Mouse (Mus musculus) MEL (cell line): Measurements from ENCODE around the gene Il4i1. TPM values are rescaled to one million over a fixed set of nuclear protein-coding genes. Genes with fewer than 3 reads are reported as not detected.

Experiments used
- DNase-seq: peaks from one replicate; pipeline ENCODE4 v3.0.0; 2011; ENCODE audit warnings: low read depth, low spot score
- H3K27ac ChIP-seq: 2 replicates; pipeline ENCODE4 v1.5.1; 2012; ENCODE audit warnings: low read depth, mild to moderate bottlenecking, control low read depth, low read length, moderate library complexity; ENCODE audit not compliant: control insufficient read depth
- H3K27me3 ChIP-seq, 2 experiments: fragments of 150-350 bp in 1 of 2; sonication (generic) in 1 of 2; 2 replicates each; pipeline ENCODE4 v1.6.1; 2012; ENCODE audit warnings: low read length in 2 of 2, mild to moderate bottlenecking in 2 of 2, improper control_type of control experiment in 1 of 2, moderate library complexity in 1 of 2; ENCODE audit not compliant: insufficient read depth in 2 of 2, control insufficient read depth in 1 of 2
- H3K36me3 ChIP-seq, 2 experiments: 2 replicates each; pipeline ENCODE4 v1.6.1; 2012 to 2014; ENCODE audit warnings: low read length in 2 of 2, improper control_type of control experiment in 1 of 2, inconsistent platforms in 1 of 2, mild to moderate bottlenecking in 1 of 2; ENCODE audit not compliant: insufficient read depth in 2 of 2, control insufficient read depth in 1 of 2
- H3K4me1 ChIP-seq, 2 experiments: fragments of 150-350 bp in 1 of 2; sonication (generic) in 1 of 2; 2 replicates each; pipeline ENCODE4 v1.6.1; 2012; ENCODE audit warnings: low read length in 2 of 2, improper control_type of control experiment in 1 of 2, mild to moderate bottlenecking in 1 of 2; ENCODE audit not compliant: insufficient read depth in 2 of 2, control insufficient read depth in 1 of 2
- H3K4me3 ChIP-seq, 2 experiments: fragments of 150-350 bp in 1 of 2; sonication (generic) in 1 of 2; 2 replicates each; pipeline ENCODE4 v1.5.1; 2012; ENCODE audit warnings: low read depth in 2 of 2, low read length in 2 of 2, mild to moderate bottlenecking in 2 of 2, moderate library complexity in 2 of 2, control low read depth in 1 of 2, improper control_type of control experiment in 1 of 2; ENCODE audit not compliant: control insufficient read depth in 1 of 2, insufficient read depth in 1 of 2
- H3K79me2 ChIP-seq: 2 replicates; pipeline ENCODE4 v1.6.1; 2012; ENCODE audit warnings: mild to moderate bottlenecking, low read length, moderate library complexity; ENCODE audit not compliant: control insufficient read depth, poor library complexity, insufficient read depth
- H3K9ac ChIP-seq: 2 replicates; pipeline ENCODE4 v1.6.1; 2012; ENCODE audit warnings: low read depth, mild to moderate bottlenecking, control low read depth, low read length, moderate library complexity; ENCODE audit not compliant: control insufficient read depth, poor library complexity, severe bottlenecking
- H3K9me3 ChIP-seq: fragments of 150-350 bp; sonication (generic); replicated peaks from 2 replicates; pipeline ENCODE4 v1.6.1; 2012; ENCODE audit warnings: mild to moderate bottlenecking, low read length, improper control_type of control experiment, moderate library complexity; ENCODE audit not compliant: insufficient read depth
- BHLHE40 ChIP-seq: IDR thresholded peaks from 2 replicates; pipeline ENCODE4 v1.6.1; 2012; ENCODE audit warnings: low read depth, mild to moderate bottlenecking, inconsistent platforms, low read length, improper control_type of control experiment, borderline replicate concordance
- CHD2 ChIP-seq: IDR thresholded peaks from 2 replicates; pipeline ENCODE4 v1.6.1; 2011; ENCODE audit warnings: low read length, improper control_type of control experiment
- E2F4 ChIP-seq: IDR thresholded peaks from 2 replicates; pipeline ENCODE4 v1.6.1; 2011; ENCODE audit warnings: low read depth, low read length, improper control_type of control experiment, borderline replicate concordance
- ELF1 ChIP-seq: IDR thresholded peaks from 2 replicates; pipeline ENCODE4 v1.6.1; 2014; ENCODE audit warnings: low read depth, mild to moderate bottlenecking, inconsistent platforms, low read length, improper control_type of control experiment, moderate library complexity
- ETS1 ChIP-seq: IDR thresholded peaks from 2 replicates; pipeline ENCODE4 v1.6.1; 2012; ENCODE audit warnings: low read depth, mild to moderate bottlenecking, inconsistent platforms, low read length, improper control_type of control experiment, moderate library complexity
- GABPA ChIP-seq: IDR thresholded peaks from 2 replicates; pipeline ENCODE4 v1.6.1; 2012; ENCODE audit warnings: low read depth, mild to moderate bottlenecking, inconsistent platforms, low read length, improper control_type of control experiment, moderate library complexity
- GATA1 ChIP-seq: IDR thresholded peaks from 2 replicates; pipeline ENCODE4 v1.6.1; 2011; ENCODE audit warnings: low read depth, low read length, improper control_type of control experiment
- HCFC1 ChIP-seq: IDR thresholded peaks from 2 replicates; pipeline ENCODE4 v1.6.1; 2012; ENCODE audit warnings: low read depth, mild to moderate bottlenecking, inconsistent platforms, low read length, improper control_type of control experiment, moderate library complexity
- JUND ChIP-seq: IDR thresholded peaks from 2 replicates; pipeline ENCODE4 v1.6.1; 2011; ENCODE audit warnings: low read depth, mild to moderate bottlenecking, improper control_type of control experiment, low read length
- MAFK ChIP-seq: IDR thresholded peaks from 2 replicates; pipeline ENCODE4 v1.6.1; 2011; ENCODE audit warnings: low read depth, mild to moderate bottlenecking, low read length, improper control_type of control experiment, borderline replicate concordance
- MAZ ChIP-seq: IDR thresholded peaks from 2 replicates; pipeline ENCODE4 v1.6.1; 2012; ENCODE audit warnings: low read depth, mild to moderate bottlenecking, inconsistent platforms, low read length, improper control_type of control experiment
- MXI1 ChIP-seq: IDR thresholded peaks from 2 replicates; pipeline ENCODE4 v1.6.1; 2011; ENCODE audit warnings: mild to moderate bottlenecking, low read depth, low read length, improper control_type of control experiment
- MYC ChIP-seq: IDR thresholded peaks from 2 replicates; pipeline ENCODE4 v1.6.1; 2011; ENCODE audit warnings: low read depth, mild to moderate bottlenecking, low read length, improper control_type of control experiment, moderate library complexity
- NELFE ChIP-seq: IDR thresholded peaks from 2 replicates; pipeline ENCODE4 v1.6.1; 2011; ENCODE audit warnings: low read depth, low read length, improper control_type of control experiment
- POLR2A ChIP-seq, 2 experiments: IDR thresholded peaks; 2 replicates each; pipeline ENCODE4 v1.6.1; 2011 to 2012; ENCODE audit warnings: low read length in 2 of 2, mild to moderate bottlenecking in 2 of 2, control low read depth in 1 of 2, improper control_type of control experiment in 1 of 2, low read depth in 1 of 2, moderate library complexity in 1 of 2; ENCODE audit not compliant: control insufficient read depth in 1 of 2, insufficient read depth in 1 of 2, poor library complexity in 1 of 2
- POLR2AphosphoS2 ChIP-seq: IDR thresholded peaks from 2 replicates; pipeline ENCODE4 v1.6.1; 2011; ENCODE audit warnings: low read length, improper control_type of control experiment
- POLR2AphosphoS5 ChIP-seq: IDR thresholded peaks from 2 replicates; pipeline ENCODE4 v1.6.1; 2012; ENCODE audit warnings: low read depth, borderline replicate concordance, mild to moderate bottlenecking, inconsistent platforms, low read length, moderate library complexity, mixed read lengths
- RAD21 ChIP-seq: IDR thresholded peaks from 2 replicates; pipeline ENCODE4 v1.6.1; 2011; ENCODE audit warnings: mild to moderate bottlenecking, low read depth, low read length, improper control_type of control experiment
- RCOR1 ChIP-seq: IDR thresholded peaks from 2 replicates; pipeline ENCODE4 v1.6.1; 2012; ENCODE audit warnings: low read depth, mild to moderate bottlenecking, inconsistent platforms, low read length, improper control_type of control experiment
- SIN3A ChIP-seq: IDR thresholded peaks from 2 replicates; pipeline ENCODE4 v1.6.1; 2012; ENCODE audit warnings: low read length, improper control_type of control experiment, inconsistent platforms
- SMC3 ChIP-seq: IDR thresholded peaks from 2 replicates; pipeline ENCODE4 v1.6.1; 2011; ENCODE audit warnings: low read depth, low read length, improper control_type of control experiment
- TAL1 ChIP-seq: IDR thresholded peaks from 2 replicates; pipeline ENCODE4 v1.6.1; 2012; ENCODE audit warnings: mild to moderate bottlenecking, inconsistent platforms, low read length, moderate library complexity, mixed read lengths
- TBP ChIP-seq: IDR thresholded peaks from 2 replicates; pipeline ENCODE4 v1.8.0; 2011; ENCODE audit warnings: low read depth, low read length, improper control_type of control experiment
- TCF12 ChIP-seq: IDR thresholded peaks from 2 replicates; pipeline ENCODE4 v1.6.1; 2014; ENCODE audit warnings: low read depth, mild to moderate bottlenecking, inconsistent platforms, low read length, improper control_type of control experiment, moderate library complexity
- UBTF ChIP-seq: IDR thresholded peaks from 2 replicates; pipeline ENCODE4 v1.6.1; 2012; ENCODE audit warnings: low read depth, mild to moderate bottlenecking, inconsistent platforms, low read length, improper control_type of control experiment, moderate library complexity, borderline replicate concordance; ENCODE audit not compliant: insufficient read depth
- USF1 ChIP-seq: IDR thresholded peaks from 2 replicates; pipeline ENCODE4 v1.6.1; 2014; ENCODE audit warnings: low read depth, mild to moderate bottlenecking, inconsistent platforms, low read length, improper control_type of control experiment, moderate library complexity
- USF2 ChIP-seq, 2 experiments: IDR thresholded peaks; 2 replicates each; pipeline ENCODE4 v1.6.1; 2011 to 2012; ENCODE audit warnings: improper control_type of control experiment in 2 of 2, low read length in 2 of 2, borderline replicate concordance in 1 of 2, inconsistent platforms in 1 of 2, low read depth in 1 of 2, mild to moderate bottlenecking in 1 of 2; ENCODE audit not compliant: insufficient read depth in 1 of 2
- ZC3H11A ChIP-seq: IDR thresholded peaks from 2 replicates; pipeline ENCODE4 v1.6.1; 2012; ENCODE audit warnings: low read depth, mild to moderate bottlenecking, inconsistent platforms, low read length, improper control_type of control experiment
- ZKSCAN1 ChIP-seq: IDR thresholded peaks from 2 replicates; pipeline ENCODE4 v1.6.1; 2012; ENCODE audit warnings: low read depth, mild to moderate bottlenecking, inconsistent platforms, low read length, improper control_type of control experiment, moderate library complexity
- ZMIZ1 ChIP-seq: IDR thresholded peaks from 2 replicates; pipeline ENCODE4 v1.6.1; 2012; ENCODE audit warnings: low read depth, mild to moderate bottlenecking, inconsistent platforms, low read length, improper control_type of control experiment, moderate library complexity
- polyA plus RNA-seq, 2 experiments: library from polyadenylated mRNA; stranded (reverse) in 1 of 2; unstranded in 1 of 2; fragments of >175 nt in 1 of 2; fragments of >200 nt in 1 of 2; gene quantifications; 2 replicates each; pipeline versions ENCODE4 v1.2.1 to v1.2.4; 2012; ENCODE audit warnings: low replicate concordance in 2 of 2, low read depth in 1 of 2; ENCODE audit not compliant: insufficient read length in 2 of 2, insufficient read depth in 1 of 2, missing spikeins in 1 of 2
- total RNA-seq: library from RNA; depleted of rRNA; stranded (reverse); fragments of 300-350 nt; gene quantifications from 2 replicates; pipeline ENCODE4 v1.2.3, GENCODE M21; 2012

Gene Il4i1
- total and polyA plus RNA-seq, 3 experiments = 0.54 to 0.73 TPM; not detected in 1

- TF ChIP-seq USF1 (no peak), E2F4 (no peak), RAD21 (no peak), USF2 (IDR thresholded peaks at IDR 0.05; ENCODE audit: borderline replicate concordance in 1 of 2, insufficient read depth in 1 of 2, low read depth in 1 of 2, low read length in 2 of 2) (no peak), SMC3 (no peak), GABPA (no peak), SIN3A (no peak), POLR2A (IDR thresholded peaks at IDR 0.05; ENCODE audit: control insufficient read depth in 1 of 2, insufficient read depth in 1 of 2, low read depth in 1 of 2, low read length in 2 of 2, poor library complexity in 1 of 2) (no peak), TBP (no peak), POLR2AphosphoS2 (no peak), RCOR1 (no peak), HCFC1 (no peak), MAFK (no peak), MAZ (no peak), MYC (no peak), UBTF (no peak), MXI1 (no peak), POLR2AphosphoS5 (no peak), TCF12 (no peak), ZMIZ1 (no peak)
- TF ChIP-seq, all 39 proteins: peak for 0
- H3K36me3 ChIP-seq = peaks cover 0 to 2% of the 10 kb centered on the region in 2 experiments; a peak in 1 of 4 replicates
Observed at GRCm38 (mm10) chr7:44883036-44883435, 66.8 kb downstream of the Il4i1 start.

GRCm38 (mm10) chr7:44884637-44885036, 68.5 kb downstream of the Il4i1 start:
- no peak for TF ChIP-seq JUND
- TF ChIP-seq CHD2 = no peak
- TF ChIP-seq RCOR1 = no peak
- no peak for TF ChIP-seq ZC3H11A
- no peak for TF ChIP-seq ZMIZ1
- TF ChIP-seq ETS1 = no peak
- no peak for TF ChIP-seq SMC3
- TF ChIP-seq ZKSCAN1 = no peak
- no peak for TF ChIP-seq MAZ
- TF ChIP-seq MYC = no peak
- TF ChIP-seq TAL1 = no peak
- TF ChIP-seq HCFC1 = no peak
- TF ChIP-seq BHLHE40 = no peak
- TF ChIP-seq NELFE = no peak
- TF ChIP-seq ELF1 = no peak
- TF ChIP-seq GATA1 = no peak
- no peak for TF ChIP-seq POLR2AphosphoS2
- Histone ChIP-seq H3K27ac (no peak overlapping the region), H3K9me3 (no peaks in the 10 kb centered on the region), H3K4me1 (no peaks in the 10 kb centered on the region), H3K4me3 (no peak overlapping the region), H3K36me3 (peaks cover 0 to 2% of the 10 kb centered on the region in 2 experiments; a peak in 1 of 4 replicates), H3K79me2 (peaks cover 3% of the 10 kb centered on the region; the same call in 1 of the 2 replicates), H3K27me3 (no peaks in the 10 kb centered on the region), H3K9ac (no peak overlapping the region)
- DNase-seq = no peak

More at GRCm38 (mm10) chr7:44883036-44883435, 66.8 kb downstream of the Il4i1 start:
- H3K9me3 ChIP-seq = no peaks in the 10 kb centered on the region
- H3K9ac ChIP-seq = no peak overlapping the region
- no peak overlapping the region for H3K27ac ChIP-seq
- H3K4me3 ChIP-seq = no peak overlapping the region
- no peak for DNase-seq
- no peaks in the 10 kb centered on the region for H3K27me3 ChIP-seq
- no peaks in the 10 kb centered on the region for H3K4me1 ChIP-seq
- H3K79me2 ChIP-seq = 0 out of 2 replicates have a peak, but pooled peaks cover 1% of the 10 kb centered on the region
